Mouse (Mus musculus) frontal cortex, adult (tissue): ENCODE data around the gene Gm10112.

Source experiments
- ATAC-seq: cut with Nextera tagmentation; 2 replicates; pipeline ENCODE4 v1.9.2; 2017; ENCODE audit warnings: mild to moderate bottlenecking, moderate library complexity, mixed read lengths; ENCODE audit not compliant: low TSS enrichment

The Gm10112 gene

DNA sequence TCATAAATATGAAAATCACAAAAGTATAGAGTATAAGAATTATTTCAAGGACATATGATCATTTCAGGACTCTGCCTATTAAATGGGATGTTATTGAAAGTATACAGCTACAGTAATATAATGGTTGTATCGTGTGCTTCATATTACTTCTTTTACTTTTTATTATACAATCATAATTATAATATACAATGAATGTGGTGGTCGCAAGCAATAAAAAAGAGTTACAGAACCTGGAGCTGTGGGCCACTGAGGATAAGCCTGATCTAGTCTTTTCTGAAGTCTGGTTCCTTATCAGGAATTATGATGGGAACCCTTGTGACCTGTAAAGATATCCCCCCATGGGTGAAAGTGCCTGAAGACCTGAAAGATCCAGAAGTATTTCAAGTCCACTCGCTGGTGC lies at the start of gene Gm10112:
Gm10112 (plus strand) TSS at position 301 of the 400 bp plus-strand sequence.
- no peak for ATAC-seq

- no peak for ATAC-seq
Observed at GRCm38 (mm10) chrX:111189574-111189973, 21.4 kb downstream of the Gm10112 start.

DNA sequence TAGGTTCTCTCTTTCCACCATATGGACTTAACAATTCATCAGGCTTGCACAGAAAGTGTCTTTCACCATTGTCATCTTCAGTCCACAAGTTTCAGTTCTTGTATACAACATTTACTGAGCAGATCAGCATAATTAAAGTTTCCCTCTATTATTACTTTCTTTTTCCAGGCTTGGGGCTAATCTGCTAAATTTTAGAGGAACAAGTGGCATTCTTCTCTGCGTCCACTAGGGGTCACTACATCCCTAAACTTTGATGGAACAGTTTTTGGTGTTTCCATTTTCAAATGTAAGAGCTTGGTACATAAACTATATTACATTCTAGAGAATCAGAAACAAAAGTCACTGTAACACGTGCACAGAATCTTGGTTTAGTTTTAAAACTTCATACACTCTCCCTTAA lies 28.2 kb downstream of the Gm10112 start:
- no peak for ATAC-seq

- ATAC-seq: peak; percentile 65
Observed at GRCm38 (mm10) chrX:111210225-111210624, 42.1 kb downstream of the Gm10112 start.
